Mouse (Mus musculus) ES-E14 (cell line): ENCODE data around the gene Cpsf6.

Experiments used
- CHD2 ChIP-seq: IDR thresholded peaks from 2 replicates; pipeline ENCODE4 v1.6.1; 2014; ENCODE audit warnings: mild to moderate bottlenecking, low read depth, low read length, inconsistent platforms
- HCFC1 ChIP-seq: IDR thresholded peaks from 2 replicates; pipeline ENCODE4 v1.6.1; 2012; ENCODE audit warnings: low read length, inconsistent platforms, borderline replicate concordance; ENCODE audit not compliant: insufficient read depth
- MAFK ChIP-seq: IDR thresholded peaks from 2 replicates; pipeline ENCODE4 v1.6.1; 2014; ENCODE audit warnings: mild to moderate bottlenecking, low read depth, low read length, inconsistent platforms; ENCODE audit not compliant: insufficient read depth
- ZC3H11A ChIP-seq: IDR thresholded peaks from 2 replicates; pipeline ENCODE4 v1.6.1; 2012; ENCODE audit warnings: low read depth, mild to moderate bottlenecking, inconsistent platforms, low read length, borderline replicate concordance
- ZNF384 ChIP-seq: IDR thresholded peaks from 2 replicates; pipeline ENCODE4 v1.6.1; 2012; ENCODE audit warnings: low read depth, low read length, inconsistent platforms

- TF ChIP-seq ZNF384 (no peak), ZC3H11A (no peak), CHD2 (no peak), MAFK (no peak), HCFC1 (no peak)
Measured at GRCm38 (mm10) chr10:117391801-117392200, 12.0 kb upstream of the Cpsf6 start.
